In genomic region chr6:136629639-136630038, GRCm38 (mm10) we compare ENCODE assay signal across 25 mouse cellular contexts. TPM values are rescaled to one million over a fixed set of nuclear protein-coding genes. Genes with fewer than 3 reads are reported as not detected.
DNase-seq lines count a peak whose midpoint lies in the region; ATAC-seq lines count a peak whose summit lies in the region.
"Had no signal": no experiment of that assay in that cellular context is flagged by ENCODE, and none has a peak within 500 bp of the region (broad histone marks: within the 10 kb centered on the region; RNA-seq: fewer than 3 reads in every experiment).

No protein-coding gene starts in this region.

- no peaks in the 10 kb centered on the region for H3K4me1 ChIP-seq in midbrain, embryonic 12.5 days
- H3K4me1 ChIP-seq in midbrain, embryonic 11.5 days (ENCODE audit: control insufficient read depth, insufficient read depth, low read length): no peaks in the 10 kb centered on the region
- peaks cover 5% of the 10 kb centered on the region; the same call in 1 of the 2 replicates for H3K4me1 ChIP-seq in intestine, embryonic 16.5 days (ENCODE audit: control insufficient read depth, insufficient read depth, low read length)
- no peaks in the 10 kb centered on the region for H3K4me1 ChIP-seq in stomach, embryonic 16.5 days (ENCODE audit: control insufficient read depth, insufficient read depth, low read length)
- H3K4me1 ChIP-seq: embryonic facial prominence, embryonic 12.5 days; embryonic facial prominence, embryonic 15.5 days; hindbrain, embryonic 10.5 days; hindbrain, embryonic 13.5 days had no signal

- no peak overlapping the region for H3K4me3 ChIP-seq in midbrain, embryonic 12.5 days
- H3K4me3 ChIP-seq in midbrain, embryonic 11.5 days (ENCODE audit: low read depth, low read length): no peak overlapping the region
- H3K4me3 ChIP-seq in intestine, embryonic 16.5 days (ENCODE audit: low read length): no peak overlapping the region
- no peak overlapping the region for H3K4me3 ChIP-seq in stomach, embryonic 16.5 days (replicated peaks; ENCODE audit: low read length)
- H3K4me3 ChIP-seq: embryonic facial prominence, embryonic 12.5 days; embryonic facial prominence, embryonic 15.5 days; heart, embryonic 12.5 days; heart, embryonic 15.5 days; hindbrain, embryonic 10.5 days; hindbrain, embryonic 13.5 days had no signal

- H3K9me3 ChIP-seq in midbrain, embryonic 12.5 days: no peaks in the 10 kb centered on the region
- no peaks in the 10 kb centered on the region for H3K9me3 ChIP-seq in midbrain, embryonic 11.5 days (ENCODE audit: control insufficient read depth, low read length)
- H3K9me3 ChIP-seq in intestine, embryonic 16.5 days (ENCODE audit: control insufficient read depth, low read length): no peaks in the 10 kb centered on the region
- no peaks in the 10 kb centered on the region for H3K9me3 ChIP-seq in stomach, embryonic 16.5 days (replicated peaks; ENCODE audit: control insufficient read depth, low read length)
- H3K9me3 ChIP-seq: embryonic facial prominence, embryonic 12.5 days; embryonic facial prominence, embryonic 15.5 days; heart, embryonic 12.5 days; heart, embryonic 15.5 days; hindbrain, embryonic 10.5 days; hindbrain, embryonic 13.5 days had no signal

- WGBS in midbrain, embryonic 12.5 days: 91% methylated on average over 5 of the region's 5 CpGs
- WGBS in midbrain, embryonic 11.5 days: 90% methylated on average over 5 of the region's 5 CpGs
- WGBS in intestine, embryonic 16.5 days: 69% methylated on average over 5 of the region's 5 CpGs
- WGBS in stomach, embryonic 16.5 days: 73% methylated on average over 5 of the region's 5 CpGs

- H3K36me3 ChIP-seq in midbrain, embryonic 12.5 days: no peaks in the 10 kb centered on the region
- no peaks in the 10 kb centered on the region for H3K36me3 ChIP-seq in midbrain, embryonic 11.5 days (ENCODE audit: control insufficient read depth, insufficient read depth, low read length)
- H3K36me3 ChIP-seq in intestine, embryonic 16.5 days (ENCODE audit: control insufficient read depth, insufficient read depth, low read length): no peaks in the 10 kb centered on the region
- no peaks in the 10 kb centered on the region for H3K36me3 ChIP-seq in stomach, embryonic 16.5 days (ENCODE audit: control insufficient read depth, insufficient read depth, low read length)
- H3K36me3 ChIP-seq: embryonic facial prominence, embryonic 12.5 days; embryonic facial prominence, embryonic 15.5 days; heart, embryonic 12.5 days; heart, embryonic 15.5 days; hindbrain, embryonic 10.5 days; hindbrain, embryonic 13.5 days had no signal

- no peak for ATAC-seq in midbrain, embryonic 12.5 days (ENCODE audit: low FRiP score, low read depth)
- no peak for ATAC-seq in midbrain, embryonic 11.5 days (ENCODE audit: low FRiP score)
- peak; percentile 78 for ATAC-seq in intestine, embryonic 16.5 days
- ATAC-seq in stomach, embryonic 16.5 days (ENCODE audit: insufficient read depth, low FRiP score): no peak
- ATAC-seq: activated CD4-positive, CD25-positive, alpha-beta regulatory T cell, adult 4 months; forebrain, embryonic 14.5 days; forebrain, postnatal 0 days; hindbrain, embryonic 16.5 days had no signal

- 0 out of 2 replicates have a peak overlapping the region, but pooled peaks have one; percentile 6 for H3K27ac ChIP-seq in midbrain, embryonic 12.5 days (replicated peaks)
- H3K27ac ChIP-seq in midbrain, embryonic 11.5 days (ENCODE audit: low read depth, low read length): no peak overlapping the region
- no peak overlapping the region for H3K27ac ChIP-seq in intestine, embryonic 16.5 days (ENCODE audit: low read length)
- H3K27ac ChIP-seq in stomach, embryonic 16.5 days (ENCODE audit: low read length): 0 out of 2 replicates have a peak overlapping the region, but pooled peaks have one; percentile 18
- H3K27ac ChIP-seq: embryonic facial prominence, embryonic 12.5 days; embryonic facial prominence, embryonic 15.5 days; heart, embryonic 15.5 days; hindbrain, embryonic 10.5 days; hindbrain, embryonic 13.5 days had no signal

- no peak overlapping the region for H3K4me2 ChIP-seq in midbrain, embryonic 12.5 days (replicated peaks)
- H3K4me2 ChIP-seq in midbrain, embryonic 11.5 days: no peak overlapping the region
- H3K4me2 ChIP-seq in intestine, embryonic 16.5 days (ENCODE audit: low read depth, low read length): no peak overlapping the region
- no peak overlapping the region for H3K4me2 ChIP-seq in stomach, embryonic 16.5 days (ENCODE audit: low read depth, low read length)
- H3K4me2 ChIP-seq: embryonic facial prominence, embryonic 12.5 days; embryonic facial prominence, embryonic 15.5 days; heart, embryonic 12.5 days; heart, embryonic 15.5 days; hindbrain, embryonic 13.5 days had no signal

- H3K9ac ChIP-seq in midbrain, embryonic 12.5 days (replicated peaks): no peak overlapping the region
- no peak overlapping the region for H3K9ac ChIP-seq in midbrain, embryonic 11.5 days (ENCODE audit: low read length)
- H3K9ac ChIP-seq in intestine, embryonic 16.5 days (ENCODE audit: low read depth, low read length): no peak overlapping the region
- no peak overlapping the region for H3K9ac ChIP-seq in stomach, embryonic 16.5 days (ENCODE audit: low read length)
- H3K9ac ChIP-seq: embryonic facial prominence, embryonic 12.5 days; embryonic facial prominence, embryonic 15.5 days; forebrain, postnatal 0 days; heart, embryonic 12.5 days; heart, embryonic 15.5 days; hindbrain, embryonic 13.5 days had no signal

- DNase-seq in midbrain, embryonic 11.5 days (ENCODE audit: low spot score, missing footprints): no peak
- no peak for DNase-seq in thymus, adult 18-20 months
- no peak for DNase-seq in frontal cortex, postnatal 25 days (ENCODE audit: low spot score in 2 of 2)
- DNase-seq: adrenal gland, adult 8-10 months; adrenal gland, postnatal 25 days; cerebellum, adult 2 months; cerebellum, adult 9-11 months; cerebellum, postnatal 25 days; forebrain, postnatal 0 days; gastrocnemius, postnatal 25 days; heart, adult 18-20 months; heart, postnatal 10 days; heart, postnatal 36 days had no signal

- peaks cover 17% of the 10 kb centered on the region for H3K27me3 ChIP-seq in midbrain, embryonic 12.5 days
- no peaks in the 10 kb centered on the region for H3K27me3 ChIP-seq in midbrain, embryonic 11.5 days (ENCODE audit: control insufficient read depth, insufficient read depth, low read length)
- no peaks in the 10 kb centered on the region for H3K27me3 ChIP-seq in intestine, embryonic 16.5 days (replicated peaks; ENCODE audit: control insufficient read depth, insufficient read depth, low read length)
- no peaks in the 10 kb centered on the region for H3K27me3 ChIP-seq in stomach, embryonic 16.5 days (ENCODE audit: control insufficient read depth, insufficient read depth, low read length)
- H3K27me3 ChIP-seq: embryonic facial prominence, embryonic 12.5 days; embryonic facial prominence, embryonic 15.5 days; heart, embryonic 12.5 days; heart, embryonic 15.5 days; hindbrain, embryonic 13.5 days had no signal

RNA-seq across cellular contexts. Expression of gene Plbd1, which starts 32.1 kb away (rescaled TPM):
- polyA plus RNA-seq in midbrain, embryonic 12.5 days (2016; fragmentation: Nextera tagmentation; extraction: Ambion mirVana): 0.84 TPM in 2 replicates
- polyA plus RNA-seq in midbrain, embryonic 11.5 days (2014; fragmentation: Nextera tagmentation; extraction: Ambion mirVana): 0.84 and 1.4 TPM in 2 replicates
- 32.8 and 42.1 TPM in 2 replicates for polyA plus RNA-seq in intestine, embryonic 16.5 days (2015; fragmentation: Nextera tagmentation; extraction: Ambion mirVana)
- polyA plus RNA-seq in stomach, embryonic 16.5 days (2015; fragmentation: Nextera tagmentation; extraction: Ambion mirVana): 32.8 and 37.3 TPM in 2 replicates

Comparison
In these comparisons a context has a peak if more than half of its experiments do, and no peak if none do; other contexts are left out.
1. H3K27ac ChIP-seq: peak in midbrain, embryonic 12.5 days (single experiment) and stomach, embryonic 16.5 days (single experiment); none in midbrain, embryonic 11.5 days (single experiment) and intestine, embryonic 16.5 days (single experiment).
2. RNA of gene Plbd1, which starts 32.1 kb away (polyA plus RNA-seq): 32.8 to 42.1 TPM in intestine, embryonic 16.5 days and 32.8 to 37.3 TPM in stomach, embryonic 16.5 days; 0.84 to 1.4 TPM in midbrain, embryonic 11.5 days and 0.84 TPM in midbrain, embryonic 12.5 days; every median in the first group is over 10 times any median in the second.